Mouse (Mus musculus) CH12.LX (cell line): ENCODE measurements around the gene Pds5b. TPM values are rescaled to one million over a fixed set of nuclear protein-coding genes. Genes with fewer than 3 reads are reported as not detected.

Source experiments
- DNase-seq: peaks from one replicate; pipeline ENCODE4 v3.0.0-alpha.2; 2013; ENCODE audit errors: extremely low read depth
- H3K27ac ChIP-seq: 2 replicates; pipeline ENCODE4 v1.5.1; 2012; ENCODE audit warnings: low read depth, mild to moderate bottlenecking, control low read depth, moderate library complexity; ENCODE audit not compliant: insufficient read depth
- H3K27me3 ChIP-seq: replicated peaks from 2 replicates; pipeline ENCODE3; 2012; ENCODE audit warnings: inconsistent platforms
- H3K36me3 ChIP-seq, 2 experiments: replicated peaks in 1 of 2; 2 replicates each; pipeline versions ENCODE3 to v1.6.1; 2012; ENCODE audit warnings: inconsistent platforms in 1 of 2, low read length in 1 of 2, mild to moderate bottlenecking in 1 of 2, mixed read lengths in 1 of 2, moderate library complexity in 1 of 2; ENCODE audit not compliant: control insufficient read depth in 1 of 2, insufficient read depth in 1 of 2
- H3K4me1 ChIP-seq, 2 experiments: 2 replicates each; pipeline ENCODE4 v1.6.1; 2012; ENCODE audit warnings: inconsistent platforms in 1 of 2, moderate library complexity in 1 of 2; ENCODE audit not compliant: insufficient read depth in 2 of 2, control insufficient read depth in 1 of 2
- H3K4me2 ChIP-seq: 2 replicates; pipeline ENCODE4 v1.6.1; 2012; ENCODE audit warnings: low read depth, mild to moderate bottlenecking, control low read depth; ENCODE audit not compliant: poor library complexity, insufficient read depth, severe bottlenecking
- H3K4me3 ChIP-seq, 3 experiments: fragments of 150-350 bp in 1 of 3; sonication (generic) in 1 of 3; replicated peaks in 1 of 3; 2 replicates each; pipeline versions ENCODE3 to v1.5.1; 2011 to 2012; ENCODE audit warnings: low read depth in 2 of 3, low read length in 2 of 3, mild to moderate bottlenecking in 2 of 3, moderate library complexity in 2 of 3, control low read depth in 1 of 3, improper control_type of control experiment in 1 of 3, inconsistent platforms in 1 of 3, mixed read lengths in 1 of 3; ENCODE audit not compliant: poor library complexity in 1 of 3
- H3K79me2 ChIP-seq: replicated peaks from 2 replicates; pipeline ENCODE4 v1.6.1; 2012; ENCODE audit warnings: mild to moderate bottlenecking, moderate library complexity; ENCODE audit not compliant: control insufficient read depth, poor library complexity, insufficient read depth, severe bottlenecking; ENCODE audit errors: extremely low read depth
- H3K9ac ChIP-seq: 2 replicates; pipeline ENCODE4 v1.6.1; 2012; ENCODE audit warnings: low read depth, mild to moderate bottlenecking, control low read depth, moderate library complexity; ENCODE audit not compliant: insufficient read depth
- H3K9me3 ChIP-seq: replicated peaks from 2 replicates; pipeline ENCODE3; 2012; ENCODE audit warnings: low read length, inconsistent platforms, mixed read lengths
- BHLHE40 ChIP-seq: IDR thresholded peaks from 2 replicates; pipeline ENCODE4 v1.6.1; 2011; ENCODE audit warnings: mild to moderate bottlenecking, low read depth, low read length, improper control_type of control experiment
- CHD1 ChIP-seq: IDR thresholded peaks from 2 replicates; pipeline ENCODE4 v1.6.1; 2012; ENCODE audit warnings: low read depth, low read length, improper control_type of control experiment, inconsistent platforms
- CHD2 ChIP-seq: IDR thresholded peaks from 2 replicates; pipeline ENCODE4 v1.6.1; 2011; ENCODE audit warnings: low read length, improper control_type of control experiment
- CTCF ChIP-seq, 2 experiments: IDR thresholded peaks in 1 of 2; conservative IDR thresholded peaks in 1 of 2; 2 replicates each; pipeline ENCODE4 v1.5.1; 2011 to 2012; ENCODE audit warnings: low read depth in 2 of 2, low read length in 2 of 2, improper control_type of control experiment in 1 of 2, inconsistent platforms in 1 of 2, mild to moderate bottlenecking in 1 of 2, moderate library complexity in 1 of 2
- E2F4 ChIP-seq: IDR thresholded peaks from 2 replicates; pipeline ENCODE4 v1.6.1; 2011; ENCODE audit warnings: low read depth, low read length, improper control_type of control experiment; ENCODE audit not compliant: insufficient replicate concordance
- ELF1 ChIP-seq: IDR thresholded peaks from 2 replicates; pipeline ENCODE4 v1.6.1; 2014; ENCODE audit warnings: low read depth, mild to moderate bottlenecking, inconsistent platforms, low read length, improper control_type of control experiment
- EP300 ChIP-seq: IDR thresholded peaks from 2 replicates; pipeline ENCODE4 v1.6.1; 2011; ENCODE audit warnings: low read length, improper control_type of control experiment
- ETS1 ChIP-seq: conservative IDR thresholded peaks from 2 replicates; pipeline ENCODE4 v1.6.1; 2012; ENCODE audit warnings: low read depth, mild to moderate bottlenecking, inconsistent platforms, low read length, improper control_type of control experiment, moderate library complexity
- GABPA ChIP-seq: IDR thresholded peaks from 2 replicates; pipeline ENCODE4 v1.6.1; 2012; ENCODE audit warnings: low read depth, low read length, improper control_type of control experiment, inconsistent platforms; ENCODE audit not compliant: insufficient replicate concordance
- HCFC1 ChIP-seq: IDR thresholded peaks from 2 replicates; pipeline ENCODE4 v1.6.1; 2012; ENCODE audit warnings: low read depth, mild to moderate bottlenecking, inconsistent platforms, low read length, improper control_type of control experiment
- IRF4 ChIP-seq: IDR thresholded peaks from 2 replicates; pipeline ENCODE4 v1.6.1; 2014; ENCODE audit warnings: low read depth, mild to moderate bottlenecking, inconsistent platforms, low read length, improper control_type of control experiment
- JUN ChIP-seq: IDR thresholded peaks from 2 replicates; pipeline ENCODE4 v1.6.1; 2011; ENCODE audit warnings: low read depth, mild to moderate bottlenecking, low read length, improper control_type of control experiment, moderate library complexity; ENCODE audit not compliant: insufficient read depth
- JUND ChIP-seq: conservative IDR thresholded peaks from 2 replicates; pipeline ENCODE4 v1.6.1; 2011; ENCODE audit warnings: low read depth, low read length, improper control_type of control experiment
- KAT2A ChIP-seq: IDR thresholded peaks from 2 replicates; pipeline ENCODE4 v1.6.1; 2012; ENCODE audit warnings: low read length, improper control_type of control experiment, inconsistent platforms; ENCODE audit not compliant: insufficient replicate concordance
- MAFK ChIP-seq: IDR thresholded peaks from 2 replicates; pipeline ENCODE4 v1.6.1; 2011; ENCODE audit warnings: low read length, improper control_type of control experiment; ENCODE audit not compliant: insufficient replicate concordance
- MAX ChIP-seq: IDR thresholded peaks from 2 replicates; pipeline ENCODE4 v1.6.1; 2011; ENCODE audit warnings: low read length, improper control_type of control experiment
- MAZ ChIP-seq: IDR thresholded peaks from 2 replicates; pipeline ENCODE4 v1.6.1; 2012; ENCODE audit warnings: low read depth, mild to moderate bottlenecking, inconsistent platforms, low read length, improper control_type of control experiment, moderate library complexity
- MEF2A ChIP-seq: IDR thresholded peaks from 2 replicates; pipeline ENCODE4 v1.6.1; 2014; ENCODE audit warnings: low read depth, mild to moderate bottlenecking, inconsistent platforms, low read length, improper control_type of control experiment, borderline replicate concordance
- MXI1 ChIP-seq: IDR thresholded peaks from 2 replicates; pipeline ENCODE4 v1.6.1; 2011; ENCODE audit warnings: mild to moderate bottlenecking, low read depth, low read length, improper control_type of control experiment
- MYC ChIP-seq: IDR thresholded peaks from 2 replicates; pipeline ENCODE4 v1.6.1; 2011; ENCODE audit warnings: low read depth, mild to moderate bottlenecking, improper control_type of control experiment, low read length
- NELFE ChIP-seq: IDR thresholded peaks from 2 replicates; pipeline ENCODE4 v1.6.1; 2011; ENCODE audit warnings: low read depth, low read length, improper control_type of control experiment
- NRF1 ChIP-seq: IDR thresholded peaks from 2 replicates; pipeline ENCODE4 v1.6.1; 2014; ENCODE audit warnings: low read depth, mild to moderate bottlenecking, inconsistent platforms, low read length, improper control_type of control experiment, moderate library complexity
- PAX5 ChIP-seq: IDR thresholded peaks from 2 replicates; pipeline ENCODE4 v1.6.1; 2012; ENCODE audit warnings: low read length, inconsistent platforms, mixed read lengths
- POLR2A ChIP-seq: IDR thresholded peaks from 2 replicates; pipeline ENCODE4 v1.6.1; 2011; ENCODE audit warnings: low read depth, mild to moderate bottlenecking, improper control_type of control experiment, low read length
- POLR2AphosphoS2 ChIP-seq: IDR thresholded peaks from 2 replicates; pipeline ENCODE4 v1.6.1; 2011; ENCODE audit warnings: low read depth, low read length, improper control_type of control experiment
- RAD21 ChIP-seq: IDR thresholded peaks from 2 replicates; pipeline ENCODE4 v1.6.1; 2011; ENCODE audit warnings: low read depth, mild to moderate bottlenecking, low read length, improper control_type of control experiment, moderate library complexity
- RCOR1 ChIP-seq: conservative IDR thresholded peaks from 2 replicates; pipeline ENCODE4 v1.6.1; 2012; ENCODE audit warnings: low read depth, mild to moderate bottlenecking, inconsistent platforms, low read length, improper control_type of control experiment
- SIN3A ChIP-seq: IDR thresholded peaks from 2 replicates; pipeline ENCODE4 v1.6.1; 2012; ENCODE audit warnings: low read length, improper control_type of control experiment, inconsistent platforms
- SMC3 ChIP-seq: IDR thresholded peaks from 2 replicates; pipeline ENCODE4 v1.6.1; 2011; ENCODE audit warnings: low read depth, low read length, improper control_type of control experiment
- TBP ChIP-seq: conservative IDR thresholded peaks from 2 replicates; pipeline ENCODE4 v1.6.1; 2011; ENCODE audit warnings: low read depth, low read length, improper control_type of control experiment
- TCF12 ChIP-seq: IDR thresholded peaks from 2 replicates; pipeline ENCODE4 v1.6.1; 2014; ENCODE audit warnings: low read depth, mild to moderate bottlenecking, inconsistent platforms, low read length, improper control_type of control experiment
- UBTF ChIP-seq: IDR thresholded peaks from 2 replicates; pipeline ENCODE4 v1.6.1; 2012; ENCODE audit warnings: low read depth, mild to moderate bottlenecking, inconsistent platforms, low read length, improper control_type of control experiment, moderate library complexity
- USF1 ChIP-seq: IDR thresholded peaks from 2 replicates; pipeline ENCODE4 v1.6.1; 2014; ENCODE audit warnings: low read depth, mild to moderate bottlenecking, inconsistent platforms, low read length, improper control_type of control experiment
- USF2 ChIP-seq: conservative IDR thresholded peaks from 2 replicates; pipeline ENCODE4 v1.6.1; 2011; ENCODE audit warnings: low read depth, low read length, improper control_type of control experiment
- ZC3H11A ChIP-seq: IDR thresholded peaks from 2 replicates; pipeline ENCODE4 v1.6.1; 2012; ENCODE audit warnings: low read depth, mild to moderate bottlenecking, inconsistent platforms, low read length, improper control_type of control experiment
- ZKSCAN1 ChIP-seq: IDR thresholded peaks from 2 replicates; pipeline ENCODE4 v1.6.1; 2012; ENCODE audit warnings: low read depth, inconsistent platforms, low read length, improper control_type of control experiment, borderline replicate concordance
- ZMIZ1 ChIP-seq: IDR thresholded peaks from 2 replicates; pipeline ENCODE4 v1.6.1; 2012; ENCODE audit warnings: low read depth, mild to moderate bottlenecking, inconsistent platforms, low read length, improper control_type of control experiment
- ZNF384 ChIP-seq: IDR thresholded peaks from 2 replicates; pipeline ENCODE4 v1.6.1; 2012; ENCODE audit warnings: low read depth, low read length, improper control_type of control experiment, inconsistent platforms
- dilution Hi-C: fragments of 300-500 bp; cut with MboI; formaldehyde crosslinking; loops from 2 replicates; pipeline ENCODE4 v1.14.3; 2020; ENCODE audit warnings: low sequenced_read_pairs; ENCODE audit not compliant: extremely low pct_unique_long_range_greater_than_20kb, extremely low pct_ligation_motif_present
- in situ Hi-C: fragments of 300-500 bp; cut with MboI; formaldehyde crosslinking; loops from 3 replicates; pipeline ENCODE4 v1.14.3; 2019; ENCODE audit warnings: low sequenced_read_pairs, low pct_ligation_motif_present, low pct_unique_long_range_greater_than_20kb, mixed read lengths
- polyA plus RNA-seq: library from polyadenylated mRNA; unstranded; fragments of >175 nt; gene quantifications from 2 replicates; pipeline ENCODE4 v1.2.1, GENCODE M21; 2012; ENCODE audit warnings: low read depth; ENCODE audit not compliant: insufficient read length
- total RNA-seq, 2 experiments: library from RNA; depleted of rRNA; stranded (reverse); fragments of 300-350 nt in 1 of 2; fragments of >200 nt in 1 of 2; gene quantifications; 2 replicates each; pipeline ENCODE4 v1.2.3; 2012 to 2014

Pds5b gene
- total and polyA plus RNA-seq, 3 experiments: 14.3 to 31.1 (median 27.4) TPM

GRCm38 (mm10) chr5:150665132-150665954 is 8.2 kb upstream of the Pds5b start:
- Histone ChIP-seq H3K79me2 (peaks cover 41% of the 10 kb centered on the region), H3K4me3 (peak overlapping the region; percentile 74 to 89 (median 87)), H3K4me1 (peaks cover 0 to 10% of the 10 kb centered on the region in 2 experiments; a peak in 2 of 4 replicates), H3K9me3 (no peaks in the 10 kb centered on the region), H3K27me3 (no peaks in the 10 kb centered on the region), H3K36me3 (peaks cover 6 to 11% of the 10 kb centered on the region in 2 experiments), H3K9ac (peak overlapping the region; percentile 89), H3K27ac (peak overlapping the region; percentile 90), H3K4me2 (peak overlapping the region; percentile 82; the same call in 1 of the 2 replicates)
- dilution Hi-C loops (no loop called here), in situ Hi-C loops (no loop called here)
- peak; percentile 99 for DNase-seq
- TF ChIP-seq JUND: 0 out of 2 replicates have a peak, but pooled peaks have one; percentile 32
- no peak for TF ChIP-seq RCOR1
- TF ChIP-seq PAX5: no peak
- TF ChIP-seq ZMIZ1: no peak
- 0 out of 2 replicates have a peak, but pooled peaks have one; percentile 14 for TF ChIP-seq ETS1
- peak; percentile 65 for TF ChIP-seq TCF12
- peak; percentile 75 for TF ChIP-seq POLR2A
- TF ChIP-seq NELFE: peak; percentile 67; the same call in 1 of the 2 replicates
- peak; percentile 90; the same call in 1 of the 2 replicates for TF ChIP-seq MAZ
- no peak for TF ChIP-seq ZC3H11A
- TF ChIP-seq BHLHE40: no peak
- peak in 1 of 2 experiments; percentile 96; a peak in 2 of 4 replicates for TF ChIP-seq CTCF (conservative IDR thresholded peaks at IDR 0.05 in 1 of 2, IDR thresholded peaks at IDR 0.05 in 1 of 2; ENCODE audit: low read depth in 2 of 2, low read length in 2 of 2)
- TF ChIP-seq NRF1: peak; percentile 68
- peak; percentile 69; the same call in 1 of the 2 replicates for TF ChIP-seq GABPA
- peak; percentile 90 for TF ChIP-seq CHD2
- no peak; the same call in 1 of the 2 replicates for TF ChIP-seq MAX
- no peak for TF ChIP-seq JUN
- TF ChIP-seq ZNF384: peak; percentile 87
- peak; percentile 79 for TF ChIP-seq ELF1
- TF ChIP-seq MEF2A: peak; percentile 97
- TF ChIP-seq USF2: no peak
- peak; percentile 99 for TF ChIP-seq KAT2A
- no peak for TF ChIP-seq ZKSCAN1
- TF ChIP-seq MAFK: no peak
- no peak for TF ChIP-seq USF1
- TF ChIP-seq EP300: no peak
- no peak for TF ChIP-seq CHD1
- TF ChIP-seq SIN3A: peak; percentile 96
- TF ChIP-seq IRF4: peak; percentile 66
- no peak for TF ChIP-seq TBP
- TF ChIP-seq RAD21: peak; percentile 88
- TF ChIP-seq SMC3: peak; percentile 89
- no peak for TF ChIP-seq UBTF
- TF ChIP-seq POLR2AphosphoS2: no peak
- peak; percentile 96 for TF ChIP-seq HCFC1
- no peak for TF ChIP-seq MXI1
- 0 out of 2 replicates have a peak, but pooled peaks have one; percentile 77 for TF ChIP-seq E2F4
- peak; percentile 87 for TF ChIP-seq MYC
